Mouse (Mus musculus) adrenal gland, adult (tissue): ENCODE results near the gene Plxna1.
A peak's percentile ranks its signal among the peaks of the same experiment; 100 is the strongest.

Source experiments
- DNase-seq, 2 experiments: peaks; one replicate each; pipeline ENCODE4 v3.0.0; 2022 to 2023; ENCODE audit warnings: low spot score in 1 of 2; ENCODE audit not compliant: inconsistent age in 2 of 2

Gene Plxna1

DNA sequence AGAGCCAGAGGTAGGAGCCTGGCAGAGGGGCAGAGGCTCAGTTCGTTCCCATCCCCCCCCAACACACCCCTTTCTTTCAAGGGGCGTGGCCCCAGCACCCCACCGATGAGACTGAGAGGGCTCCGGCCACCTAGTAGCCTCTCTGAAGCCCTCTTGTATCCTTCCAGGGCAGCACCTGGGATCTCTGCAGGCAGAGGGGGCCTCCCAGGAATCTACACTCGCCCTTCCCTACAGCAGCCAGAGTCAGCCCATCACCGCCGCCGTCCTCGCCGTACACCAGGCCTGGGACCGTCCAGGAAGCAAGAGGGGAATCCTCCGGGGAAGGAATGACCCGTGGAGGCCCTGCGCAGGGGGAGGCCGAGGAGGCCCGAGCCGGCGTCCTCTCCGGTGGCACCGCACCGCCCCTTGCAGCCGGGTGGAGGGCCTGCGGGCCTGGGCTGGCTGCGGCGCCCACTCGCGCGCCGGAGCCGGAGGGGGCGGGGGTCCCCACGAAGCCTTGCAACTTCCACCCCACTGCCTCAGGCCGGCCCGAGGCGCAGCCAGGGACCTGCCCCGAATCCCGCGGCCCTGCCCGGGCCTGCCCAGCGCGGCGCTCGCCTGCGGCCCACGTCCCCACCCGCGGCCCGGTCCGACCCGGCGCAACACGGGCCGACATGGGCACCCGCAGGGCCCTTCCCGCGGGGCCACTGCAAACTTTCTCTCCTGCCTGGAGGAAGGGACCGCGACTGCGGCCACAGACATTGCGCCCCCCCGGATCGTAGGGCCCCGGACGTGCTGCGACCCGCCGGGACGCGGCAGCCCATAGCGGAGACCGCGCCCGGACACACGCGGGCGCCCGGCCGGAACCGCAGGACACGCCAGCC, 771 bp downstream of the Plxna1 start:
- DNase-seq = peak; percentile 75 to 91

- no peak for DNase-seq
Measured at GRCm38 (mm10) chr6:89360709-89361417, 1.6 kb downstream of the Plxna1 start.

DNA sequence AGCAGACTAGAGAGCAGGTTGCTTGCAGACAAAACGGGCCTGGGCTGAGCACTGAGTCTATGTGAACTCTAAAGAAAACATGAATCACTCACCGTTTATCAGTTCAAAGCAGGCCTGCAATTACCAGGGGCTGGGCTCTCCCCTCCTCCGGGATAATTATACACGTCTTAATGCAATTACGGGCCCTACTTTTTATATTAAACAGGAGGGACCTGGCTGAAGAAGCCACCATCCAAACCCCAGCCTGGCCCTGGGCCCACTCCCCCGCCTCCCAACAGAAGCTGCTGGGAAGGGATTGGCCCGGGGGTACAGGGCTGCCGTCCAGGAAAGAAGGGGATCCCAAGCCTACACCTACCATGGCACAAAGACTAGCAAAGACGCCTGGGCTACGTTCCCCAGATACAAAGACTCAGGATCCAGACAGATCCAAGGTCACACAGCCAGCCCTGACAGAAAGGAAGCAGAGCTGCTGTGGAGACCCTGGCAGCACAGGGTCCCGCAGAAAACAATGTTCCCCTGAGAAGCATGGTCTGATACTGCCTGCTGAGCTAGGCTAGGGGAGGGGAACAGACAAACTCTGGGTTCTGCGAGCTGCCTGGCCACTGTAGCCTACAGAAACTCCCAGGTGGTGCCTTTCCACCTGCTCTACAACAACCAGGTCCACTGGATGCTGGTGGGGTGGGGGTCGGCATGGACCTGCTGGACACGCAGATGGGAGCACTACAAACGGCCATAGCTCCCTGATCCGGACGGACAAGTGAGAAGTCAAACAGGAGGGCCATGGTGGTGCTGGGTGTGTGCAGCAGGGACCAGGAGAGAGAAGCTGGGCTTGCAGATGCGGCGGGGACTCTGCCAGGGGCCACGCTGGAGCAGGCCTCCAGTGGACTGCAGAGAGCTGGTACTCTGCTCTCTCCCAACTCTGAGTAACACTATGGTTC, 2.4 kb downstream of the Plxna1 start:
- peak; percentile 61 to 78 for DNase-seq

- DNase-seq = peak in 1 of 2 experiments; percentile 59
Measured at GRCm38 (mm10) chr6:89359192-89359591, 3.2 kb downstream of the Plxna1 start.

DNA sequence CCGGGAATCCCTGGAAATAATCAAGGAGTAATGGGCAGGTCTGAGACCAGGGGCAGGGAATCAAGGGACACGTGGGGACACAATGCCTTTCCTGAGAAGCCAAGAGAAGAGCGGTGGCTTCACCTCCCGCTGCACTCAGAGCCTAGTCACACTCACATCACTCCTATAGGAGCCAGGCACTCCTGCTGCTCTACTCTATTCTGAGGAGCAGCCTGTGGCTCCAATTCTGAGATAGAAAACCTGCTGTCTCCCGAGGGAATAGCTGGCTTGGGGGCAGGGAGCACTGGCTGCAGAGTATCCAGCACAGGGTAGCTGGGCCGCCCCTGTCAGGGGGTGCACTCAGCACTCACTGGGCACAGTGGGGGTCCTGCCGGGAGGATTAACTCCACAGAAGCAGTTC, 6.8 kb downstream of the Plxna1 start:
- no peak for DNase-seq

DNA sequence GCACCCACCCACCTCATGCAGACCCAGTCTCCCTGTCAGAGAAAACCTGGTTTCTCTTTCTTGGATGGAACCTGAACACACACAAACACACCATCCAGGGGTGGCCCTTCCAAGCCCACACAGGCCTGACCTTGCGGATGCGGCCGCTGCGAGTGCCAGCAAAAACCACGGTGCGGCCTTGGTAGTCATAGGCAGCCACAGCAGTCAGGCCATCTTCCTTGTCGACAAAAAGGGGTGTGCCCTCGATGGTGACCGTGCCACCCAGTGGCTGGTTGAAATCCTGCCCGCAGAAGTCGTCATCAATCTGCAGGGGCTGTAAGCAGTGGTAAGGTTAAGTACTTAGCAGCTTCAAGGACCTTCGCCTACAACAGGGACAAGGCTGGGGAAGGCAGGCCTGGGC, 7.7 kb downstream of the Plxna1 start:
- peak; percentile 94 to 96 for DNase-seq

DNA sequence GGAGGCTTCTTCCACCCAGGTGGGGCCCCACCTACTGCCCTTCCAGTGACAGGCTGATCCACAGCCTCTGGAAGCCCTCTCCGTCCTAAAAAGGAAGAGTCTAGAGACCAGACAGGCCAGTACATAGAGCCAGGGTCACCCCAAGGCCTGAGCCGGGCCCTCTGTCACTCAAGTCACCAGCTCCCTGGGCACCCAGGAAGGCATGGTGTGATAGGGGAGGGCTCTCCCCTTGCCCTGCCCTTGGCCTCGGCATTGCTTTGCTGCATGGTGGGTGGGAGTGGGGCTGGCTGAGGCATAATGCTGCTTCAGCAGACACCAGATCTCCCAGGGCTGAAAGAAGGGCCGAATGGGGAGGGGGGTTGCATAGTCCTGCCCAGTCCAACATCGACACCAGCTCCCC, 8.3 kb downstream of the Plxna1 start:
- DNase-seq = peak; percentile 70 to 84

DNA sequence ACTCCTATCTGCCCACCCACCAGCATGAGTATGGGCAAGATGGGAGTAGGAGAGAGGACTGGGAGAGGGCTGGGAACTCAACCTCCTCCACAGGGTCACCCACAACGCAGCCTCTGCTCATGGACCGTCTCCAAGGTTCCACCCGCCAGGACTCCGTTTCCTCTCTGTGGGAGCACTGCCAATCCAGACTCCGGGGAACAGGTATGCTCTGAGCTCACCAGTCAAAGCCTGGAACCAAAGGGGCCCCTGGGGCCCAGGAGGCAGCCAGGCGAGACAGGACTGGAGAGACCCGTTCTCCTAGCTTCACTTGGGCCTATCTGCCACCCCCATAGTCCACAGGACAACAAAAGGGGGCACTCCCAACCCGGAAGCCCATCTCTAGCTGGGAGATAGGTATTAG, 9.3 kb downstream of the Plxna1 start:
- peak; percentile 65 to 79 for DNase-seq

DNA sequence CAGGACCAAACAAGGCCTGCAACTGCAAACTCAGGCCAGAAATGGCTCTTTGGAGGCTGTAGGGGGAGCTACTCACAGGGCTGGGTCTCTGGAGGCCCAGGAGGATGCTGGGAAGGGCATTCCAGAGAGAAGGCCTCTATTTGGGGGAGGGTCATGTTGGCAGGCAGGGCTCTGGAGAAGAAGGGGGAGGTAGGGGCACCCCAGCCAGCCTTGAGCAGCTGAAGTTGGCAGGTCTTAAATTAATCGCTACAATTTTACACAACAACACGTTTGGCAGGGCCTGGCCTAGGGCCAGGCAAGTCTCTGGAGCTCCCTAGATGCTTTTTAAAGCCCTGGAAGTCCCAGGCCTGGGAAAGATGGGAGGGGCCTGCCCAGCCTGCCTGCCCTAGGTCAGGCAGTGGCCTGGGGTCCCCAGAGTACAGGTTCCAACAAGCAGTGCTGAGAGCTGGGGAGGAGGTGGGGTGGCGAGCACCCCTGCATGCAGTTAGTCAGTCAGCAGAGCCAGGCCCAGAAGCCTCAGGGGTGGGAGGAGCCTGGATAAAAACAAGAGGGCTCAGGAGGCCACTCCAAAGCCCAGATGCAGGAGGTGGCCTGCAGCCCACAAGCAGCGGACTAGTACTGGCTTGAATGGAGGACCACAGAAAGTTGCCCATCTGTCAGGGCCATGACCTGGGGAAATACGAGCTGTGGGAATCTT, 10.8 kb downstream of the Plxna1 start:
- DNase-seq = peak; percentile 64 to 92

- no peak for DNase-seq
Measured at GRCm38 (mm10) chr6:89350520-89350919, 11.9 kb downstream of the Plxna1 start.

DNA sequence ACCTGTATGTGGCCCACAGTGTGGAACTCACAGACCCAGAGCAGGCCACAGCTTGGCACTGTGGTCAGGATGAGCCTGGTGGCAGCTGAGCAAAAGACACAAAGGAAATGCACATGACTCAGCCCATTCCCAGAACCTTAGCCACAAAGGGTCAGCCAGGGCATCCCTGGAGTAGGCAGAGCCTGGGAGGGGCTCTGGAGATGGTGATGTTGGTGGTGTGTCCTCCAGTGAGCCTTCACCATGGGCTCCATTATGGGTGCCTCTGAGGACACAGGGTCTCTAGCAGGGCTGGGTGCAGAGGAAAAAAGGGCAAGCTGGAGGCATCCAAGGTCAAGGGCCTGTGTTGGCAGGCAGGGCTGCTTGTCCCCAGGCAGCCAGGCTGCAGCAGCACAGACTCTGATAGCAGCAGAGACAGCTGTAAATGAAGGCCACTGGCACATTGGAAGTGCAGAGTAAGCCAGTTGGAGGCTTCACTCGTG, 12.3 kb downstream of the Plxna1 start:
- peak; percentile 81 to 94 for DNase-seq

- DNase-seq = peak in 1 of 2 experiments; percentile 51
Measured at GRCm38 (mm10) chr6:89348363-89348762, 14.1 kb downstream of the Plxna1 start.

- peak in 1 of 2 experiments; percentile 56 for DNase-seq
Measured at GRCm38 (mm10) chr6:89347792-89348191, 14.6 kb downstream of the Plxna1 start.

DNA sequence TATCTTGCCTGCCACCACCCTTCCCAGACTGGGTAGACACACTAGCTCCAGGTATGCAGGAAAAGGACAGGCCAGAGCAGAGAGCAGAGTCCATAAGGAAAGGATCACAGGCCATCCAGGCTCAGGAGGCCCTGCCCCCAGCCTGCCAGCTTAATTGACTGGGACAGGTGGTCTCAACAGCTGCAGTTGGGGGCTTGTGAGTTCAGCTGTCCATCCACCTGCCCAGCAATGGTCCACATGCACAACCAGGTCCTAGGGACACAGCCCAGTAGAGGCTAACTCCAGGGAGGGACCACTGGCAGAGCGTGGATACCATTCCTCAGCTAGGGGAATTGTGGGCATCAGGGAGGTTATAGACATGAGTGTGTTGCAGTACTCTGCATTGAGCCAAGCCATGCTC, 16.6 kb downstream of the Plxna1 start:
- DNase-seq = no peak

- peak in 1 of 2 experiments; percentile 68 for DNase-seq
Measured at GRCm38 (mm10) chr6:89345486-89345785, 17.0 kb downstream of the Plxna1 start.

DNA sequence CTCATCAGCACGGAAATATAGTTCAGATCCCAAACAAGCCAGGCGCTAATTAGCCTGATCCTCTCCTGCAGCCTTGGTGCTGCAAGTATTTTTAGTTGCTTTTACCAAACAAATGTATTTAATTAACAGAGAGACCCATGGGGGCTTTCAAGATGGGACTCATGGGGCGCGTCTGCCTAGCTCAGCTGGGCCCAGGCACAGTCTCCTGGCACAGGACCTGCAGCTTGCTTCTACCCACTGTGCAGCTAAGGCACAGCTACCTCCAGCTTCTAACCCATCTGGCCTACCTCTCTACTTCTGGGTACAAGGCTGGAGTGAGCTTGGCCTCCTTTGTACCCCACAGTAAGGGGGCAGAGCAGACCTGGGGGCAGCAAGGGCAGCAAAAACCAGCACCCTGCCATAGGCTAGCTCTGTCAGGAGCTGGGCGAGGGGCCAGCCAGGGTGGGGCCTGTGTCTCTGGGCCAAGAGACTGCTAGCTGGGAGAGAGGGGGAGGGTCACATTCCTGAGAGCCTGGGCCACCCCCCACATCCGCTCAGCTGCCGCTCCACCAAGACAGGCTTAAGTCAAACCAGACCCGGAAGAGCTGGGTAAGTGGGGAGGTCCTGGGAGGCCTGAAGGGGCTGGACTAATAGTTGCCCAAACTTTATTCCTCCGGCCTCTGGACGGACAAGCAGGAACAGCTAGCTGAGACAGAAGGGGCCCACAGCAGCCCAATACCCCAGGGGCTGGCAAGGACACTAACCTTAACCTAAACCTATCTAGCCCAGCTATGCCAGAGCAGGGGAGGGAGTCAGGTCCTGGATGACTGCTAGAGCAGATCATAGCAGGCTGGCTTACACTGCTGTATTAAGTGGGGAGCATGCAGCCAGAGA, 17.6 kb downstream of the Plxna1 start:
- DNase-seq = peak; percentile 72 to 83

- DNase-seq = no peak
Measured at GRCm38 (mm10) chr6:89341981-89342380, 20.4 kb downstream of the Plxna1 start.

GRCm38 (mm10) chr6:89339447-89339846, 23.0 kb downstream of the Plxna1 start:
- peak; percentile 77 to 94 for DNase-seq

GRCm38 (mm10) chr6:89338733-89339132, 23.7 kb downstream of the Plxna1 start:
- peak; percentile 50 to 76 for DNase-seq

DNA sequence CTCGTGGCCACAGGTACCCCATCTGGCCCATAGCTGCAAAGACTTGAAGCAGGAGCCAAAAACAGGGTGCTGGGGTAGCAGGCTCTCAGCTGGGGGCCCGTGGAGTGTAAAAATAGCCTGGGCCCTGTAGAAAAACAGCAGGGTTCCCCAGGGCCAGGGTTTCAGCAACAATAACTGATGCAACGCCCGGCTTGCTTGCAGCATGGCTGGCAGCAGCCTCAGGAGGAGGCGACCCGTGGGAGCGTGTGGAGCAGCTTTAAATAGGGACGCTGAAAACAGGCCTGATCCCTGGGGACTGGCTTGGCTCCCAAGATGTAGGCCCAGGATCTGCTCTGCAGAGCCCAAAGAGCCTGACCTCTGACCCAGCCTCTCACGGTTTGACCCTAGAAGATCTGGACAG, 24.8 kb downstream of the Plxna1 start:
- DNase-seq = peak; percentile 24 to 72
